ENCODE assay signal across 25 mouse cellular contexts in the genomic region with DNA sequence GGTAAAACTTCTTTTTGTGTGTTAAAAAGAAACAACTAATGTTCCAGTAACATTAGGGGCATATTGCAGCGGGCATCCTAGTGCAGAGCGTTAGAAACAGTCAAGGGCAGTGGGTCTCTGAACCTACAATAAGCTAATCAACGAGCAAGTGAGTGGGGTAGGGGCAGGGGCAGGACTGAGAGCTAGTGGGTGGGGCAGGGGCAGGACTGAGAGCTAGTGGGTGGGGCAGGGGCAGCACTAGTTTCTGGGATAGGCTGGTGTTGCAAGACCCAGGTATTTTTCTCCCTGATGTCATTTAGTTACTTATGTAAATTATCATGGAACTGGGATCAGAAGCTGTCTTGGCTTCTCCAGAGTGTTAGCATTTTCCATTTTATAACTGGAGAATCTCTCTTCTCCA.
DNase-seq lines count a peak whose midpoint lies in the region; ATAC-seq lines count a peak whose summit lies in the region.
"Had no signal": no experiment of that assay in that cellular context is flagged by ENCODE, and none has a peak within 500 bp of the region (broad histone marks: within the 10 kb centered on the region; RNA-seq: fewer than 3 reads in every experiment).

No protein-coding gene starts in this region.

- intact Hi-C loops in heart, postnatal 14 days (cut with DNase I): no loop called here
- intact Hi-C loops in gastrocnemius, postnatal 36 days (cut with DNase I): no loop called here

- no peak overlapping the region for H3K27ac ChIP-seq in lung, embryonic 16.5 days (ENCODE audit: low read length)
- H3K27ac ChIP-seq: embryonic facial prominence, embryonic 13.5 days; forebrain, embryonic 10.5 days; hindbrain, postnatal 0 days had no signal

- no peaks in the 10 kb centered on the region for H3K9me3 ChIP-seq in lung, embryonic 16.5 days (ENCODE audit: control insufficient read depth, low read length)
- H3K9me3 ChIP-seq: embryonic facial prominence, embryonic 13.5 days; forebrain, embryonic 10.5 days had no signal

- no peak overlapping the region for H3K4me3 ChIP-seq in lung, embryonic 16.5 days (ENCODE audit: low read length)
- H3K4me3 ChIP-seq: embryonic facial prominence, embryonic 13.5 days; forebrain, embryonic 10.5 days had no signal

- no peaks in the 10 kb centered on the region for H3K27me3 ChIP-seq in lung, embryonic 16.5 days (ENCODE audit: control insufficient read depth, insufficient read depth, low read depth, low read length)
- H3K27me3 ChIP-seq: CH12.LX; embryonic facial prominence, embryonic 13.5 days had no signal

- H3K9ac ChIP-seq in lung, embryonic 16.5 days (ENCODE audit: low read length): no peak overlapping the region
- H3K9ac ChIP-seq: embryonic facial prominence, embryonic 13.5 days had no signal

- no peak overlapping the region for H3K4me2 ChIP-seq in lung, embryonic 16.5 days (ENCODE audit: low read depth, low read length)
- H3K4me2 ChIP-seq: embryonic facial prominence, embryonic 13.5 days; midbrain, embryonic 11.5 days had no signal

- 0 out of 2 replicates have a peak, but pooled peaks cover 3% of the 10 kb centered on the region for H3K4me1 ChIP-seq in lung, embryonic 16.5 days (replicated peaks; ENCODE audit: control insufficient read depth, insufficient read depth, low read length)
- H3K4me1 ChIP-seq: embryonic facial prominence, embryonic 13.5 days; forebrain, embryonic 10.5 days had no signal

- 46% methylated on average over 3 of the region's 3 CpGs for WGBS in lung, embryonic 16.5 days

- peak; percentile 56 for ATAC-seq in lung, embryonic 16.5 days (ENCODE audit: low read depth)
- ATAC-seq: forebrain, embryonic 16.5 days; hindbrain, postnatal 0 days; intestine, embryonic 16.5 days; midbrain, embryonic 16.5 days had no signal

- no peaks in the 10 kb centered on the region for H3K36me3 ChIP-seq in lung, embryonic 16.5 days (ENCODE audit: control insufficient read depth, insufficient read depth, low read length)
- H3K36me3 ChIP-seq: embryonic facial prominence, embryonic 13.5 days; forebrain, embryonic 10.5 days had no signal

- peak; percentile 63 for DNase-seq in heart, adult 11 months
- DNase-seq in heart, postnatal 14 days: no peak
- DNase-seq in ZHBTc4 (ENCODE audit: low read depth, low spot score): peak; percentile 66
- DNase-seq in lung, postnatal 36 days: peak; percentile 58
- no peak for DNase-seq in gastrocnemius, postnatal 36 days
- DNase-seq in thymus, postnatal 0 days (ENCODE audit: low spot score): no peak
- no peak for DNase-seq in cerebellum, adult 9-10 months
- DNase-seq: adrenal gland, adult 8-10 months; cerebellum, adult 2 months; cerebellum, postnatal 25 days; kidney, adult 9 months; kidney, postnatal 14 days; liver; right cerebral cortex, postnatal 25 days; spleen, adult 18-20 months; thymus, postnatal 25 days had no signal

Comparison
In these comparisons a context has a peak if more than half of its experiments do, and no peak if none do; other contexts are left out.
1. DNase-seq: peak in heart, adult 11 months (single experiment), ZHBTc4 (single experiment) and lung, postnatal 36 days (single experiment); none in heart, postnatal 14 days (0 of 2), gastrocnemius, postnatal 36 days (0 of 2), thymus, postnatal 0 days (single experiment) and cerebellum, adult 9-10 months (single experiment).